Mouse (Mus musculus): ENCODE data around the gene Ptf1a. TPM values are rescaled to one million over a fixed set of nuclear protein-coding genes. Genes with fewer than 3 reads are reported as not detected.

Ptf1a gene
- polyA plus RNA-seq (2012; ENCODE audit: low replicate concordance) = not detected in 2 replicates

GRCm38 (mm10) chr2:19444931-19445831, at the start of gene Ptf1a:
Gene Ptf1a (plus strand): TSS chr2:19445663.

Other genes with a start within 250 kb of the Ptf1a start
- gene Armc3, start 246.4 kb upstream of the Ptf1a start, polyA plus RNA-seq (2012; ENCODE audit: low replicate concordance) = 0.08 TPM in 1 of 2 replicates, not detected in the other
- gene Msrb2, start 74.2 kb upstream of the Ptf1a start, polyA plus RNA-seq (2012; ENCODE audit: low replicate concordance) = 10.6 and 14.8 TPM in 2 replicates
- gene 4921504E06Rik, start 108.3 kb downstream of the Ptf1a start, polyA plus RNA-seq (2012; ENCODE audit: low replicate concordance) = not detected in 2 replicates
- 7.2 and 20.6 TPM in 2 replicates for gene Otud1, start 212.1 kb downstream of the Ptf1a start, polyA plus RNA-seq (2012; ENCODE audit: low replicate concordance)